In genomic region chr8:84067911-84068310, GRCm38 (mm10) we compare ENCODE assay signal across 8 mouse cellular contexts. TPM values are rescaled to one million over a fixed set of nuclear protein-coding genes. Genes with fewer than 3 reads are reported as not detected.
DNase-seq lines count a peak whose midpoint lies in the region; ATAC-seq and TF ChIP-seq lines count a peak whose summit lies in the region.

No protein-coding gene starts in this region.

- peak; percentile 41 for DNase-seq in cerebellum, adult 11-12 months
- DNase-seq in cerebellum, postnatal 25 days, result no peak
- DNase-seq in spleen, adult 2 months (ENCODE audit: low read depth in 1 of 2, low spot score in 2 of 2), result no peak
- DNase-seq in spleen, postnatal 36 days (ENCODE audit: low spot score in 2 of 2), result no peak
- no peak for DNase-seq in liver, embryonic 13.5 days
- no peak for DNase-seq in yolk sac, embryonic 10.5 days (ENCODE audit: low spot score)
- DNase-seq in adrenal gland, adult 8-10 months, result no peak

- H3K9me3 ChIP-seq in liver, embryonic 13.5 days (replicated peaks), result no peaks in the 10 kb centered on the region

- H3K36me3 ChIP-seq in spleen, adult 2 months (ENCODE audit: control insufficient read depth, insufficient read depth, low read length), result no peaks in the 10 kb centered on the region
- H3K36me3 ChIP-seq in liver, embryonic 13.5 days, result no peaks in the 10 kb centered on the region

- no peaks in the 10 kb centered on the region for H3K27me3 ChIP-seq in spleen, adult 2 months (ENCODE audit: control insufficient read depth, insufficient read depth, low read length)
- no peaks in the 10 kb centered on the region for H3K27me3 ChIP-seq in liver, embryonic 13.5 days

- TF ChIP-seq CTCF in spleen, adult 2 months (IDR thresholded peaks at IDR 0.05; ENCODE audit: extremely low read depth, insufficient read depth, insufficient read length, insufficient replicate concordance), result no peak

- H3K4me3 ChIP-seq in spleen, adult 2 months (ENCODE audit: extremely low read depth, insufficient read depth, insufficient read length), result no peak overlapping the region
- peak overlapping the region; percentile 89 for H3K4me3 ChIP-seq in liver, embryonic 13.5 days (replicated peaks)

- no peak for TF ChIP-seq POLR2A in spleen, adult 2 months (IDR thresholded peaks at IDR 0.05; ENCODE audit: low read depth, low read length)

- H3K9ac ChIP-seq in liver, embryonic 13.5 days, result peak overlapping the region; percentile 54

- peak overlapping the region; percentile 92 for H3K4me2 ChIP-seq in liver, embryonic 13.5 days

- WGBS in spleen, adult 2 months, result 81% methylated on average over 7 of the region's 7 CpGs
- WGBS in liver, embryonic 13.5 days (ENCODE audit: insufficient replicate concordance), result 65% methylated on average over 7 of the region's 7 CpGs

- peaks cover 26% of the 10 kb centered on the region for H3K4me1 ChIP-seq in spleen, adult 2 months (ENCODE audit: control insufficient read depth, insufficient read depth, insufficient read length)
- peaks cover 67% of the 10 kb centered on the region for H3K4me1 ChIP-seq in liver, embryonic 13.5 days (replicated peaks)

- no peak for ATAC-seq in liver, embryonic 13.5 days (ENCODE audit: low read depth)
- no peak for ATAC-seq in activated CD4-positive, CD25-positive, alpha-beta regulatory T cell, adult 4 months

- H3K27ac ChIP-seq in spleen, adult 2 months (ENCODE audit: insufficient read depth, low read length), result peak overlapping the region; percentile 16; the same call in 1 of the 2 replicates
- H3K27ac ChIP-seq in liver, embryonic 13.5 days, result peak overlapping the region; percentile 20; the same call in 1 of the 2 replicates

RNA-seq across cellular contexts. Expression of gene Rfx1, which starts 1.3 kb away (rescaled TPM):
- 45.6 and 58.3 TPM in 2 replicates for polyA plus RNA-seq in spleen, adult 2 months (2012; rRNA removed)
- polyA plus RNA-seq in liver, embryonic 13.5 days (2015; fragmentation: Nextera tagmentation; extraction: Ambion mirVana), result 2.4 and 2.7 TPM in 2 replicates
- 10 to 100 TPM; 11.9 to 12.6 TPM for polyA plus RNA-seq in activated CD4-positive, CD25-positive, alpha-beta regulatory T cell, adult 4 months (2017; shearing (Covaris generic))
- total RNA-seq in adrenal gland, adult 8-10 months (2022), result 10 to 100 TPM; 16.8 to 25.2 (median 20.5) TPM

RNA-seq across cellular contexts. Expression of gene Gm10643, which starts 3.0 kb away (rescaled TPM):
- polyA plus RNA-seq in spleen, adult 2 months (2012; rRNA removed), result 0.35 and 0.43 TPM in 2 replicates
- polyA plus RNA-seq in liver, embryonic 13.5 days (2015; fragmentation: Nextera tagmentation; extraction: Ambion mirVana), result 0.12 and 0.14 TPM in 2 replicates
- 1 to 10 TPM in 1 of 2 experiments, under 1 TPM in 1; 0.98 to 1.2 TPM for polyA plus RNA-seq in activated CD4-positive, CD25-positive, alpha-beta regulatory T cell, adult 4 months (2017; shearing (Covaris generic))
- total RNA-seq in adrenal gland, adult 8-10 months (2022), result 1 to 10 TPM; 2.9 to 5.9 (median 4.2) TPM

RNA-seq across cellular contexts. Expression of gene Rln3, which starts 23.1 kb away (rescaled TPM):
- polyA plus RNA-seq in spleen, adult 2 months (2012; rRNA removed), result 3.8 and 5.3 TPM in 2 replicates
- polyA plus RNA-seq in liver, embryonic 13.5 days (2015; fragmentation: Nextera tagmentation; extraction: Ambion mirVana), result not detected in 2 replicates
- polyA plus RNA-seq in activated CD4-positive, CD25-positive, alpha-beta regulatory T cell, adult 4 months (2017; shearing (Covaris generic)), result 10 to 100 TPM; 44.3 to 60.9 TPM
- not detected for total RNA-seq in adrenal gland, adult 8-10 months (2022)

RNA-seq across cellular contexts. Expression of gene Il27ra, which starts 25.5 kb away (rescaled TPM):
- polyA plus RNA-seq in spleen, adult 2 months (2012; rRNA removed), result 69.5 and 70.0 TPM in 2 replicates
- 0.72 and 1.1 TPM in 2 replicates for polyA plus RNA-seq in liver, embryonic 13.5 days (2015; fragmentation: Nextera tagmentation; extraction: Ambion mirVana)
- polyA plus RNA-seq in activated CD4-positive, CD25-positive, alpha-beta regulatory T cell, adult 4 months (2017; shearing (Covaris generic)), result 100 to 1,000 TPM; 185 to 292 TPM
- total RNA-seq in adrenal gland, adult 8-10 months (2022), result 1 to 10 TPM; 1.9 to 3.1 (median 2.8) TPM

RNA-seq across cellular contexts. Expression of gene Dcaf15, which starts 36.7 kb away (rescaled TPM):
- polyA plus RNA-seq in spleen, adult 2 months (2012; rRNA removed), result 64.1 and 87.6 TPM in 2 replicates
- polyA plus RNA-seq in liver, embryonic 13.5 days (2015; fragmentation: Nextera tagmentation; extraction: Ambion mirVana), result 3.7 and 4.3 TPM in 2 replicates
- polyA plus RNA-seq in activated CD4-positive, CD25-positive, alpha-beta regulatory T cell, adult 4 months (2017; shearing (Covaris generic)), result 10 to 100 TPM; 13.9 to 15.9 TPM
- total RNA-seq in adrenal gland, adult 8-10 months (2022), result 10 to 100 TPM; 18.3 to 27.1 (median 23.8) TPM
